Mouse (Mus musculus) gastrocnemius, postnatal 10 days (tissue): Measurements from ENCODE around the gene Sp7. TPM values are rescaled to one million over a fixed set of nuclear protein-coding genes. Genes with fewer than 3 reads are reported as not detected.
A peak's percentile ranks its signal among the peaks of the same experiment; 100 is the strongest.
"Not testable (repeated sequence)": the region's sequence is repeated elsewhere in the genome, so short reads cannot be mapped to it uniquely, and the experiment has no call there.

Experiments
- DNase-seq: peaks from one replicate; pipeline ENCODE4 v3.0.0; 2021; ENCODE audit warnings: mixed read lengths
- total RNA-seq, 2 experiments: library from RNA; stranded (reverse); gene quantifications; 2 replicates each; pipeline ENCODE4 v1.2.3; 2021

Gene Sp7
- total RNA-seq, 2 experiments from 2014 or later: 0.14 to 7.4 TPM

DNA sequence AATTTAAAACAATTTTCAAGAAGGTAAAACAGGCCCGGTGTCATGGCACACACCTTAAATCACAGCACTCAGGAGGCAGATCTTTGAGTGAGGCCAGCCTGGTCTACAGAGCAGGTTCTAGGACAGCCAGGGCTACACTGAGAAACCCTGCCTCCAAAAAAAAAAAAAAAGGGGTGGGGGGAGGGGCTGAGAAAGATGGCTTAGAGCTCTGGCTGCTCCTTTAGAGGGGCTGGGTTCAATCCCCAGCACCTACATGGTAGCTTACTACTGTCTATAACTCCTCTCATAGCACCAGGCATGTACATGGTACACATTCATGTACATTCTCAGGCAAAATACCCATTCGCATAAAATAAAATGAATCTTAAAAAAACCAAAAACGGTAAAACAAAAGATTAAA is 22.5 kb downstream of the Sp7 start:
- no peak for DNase-seq

DNA sequence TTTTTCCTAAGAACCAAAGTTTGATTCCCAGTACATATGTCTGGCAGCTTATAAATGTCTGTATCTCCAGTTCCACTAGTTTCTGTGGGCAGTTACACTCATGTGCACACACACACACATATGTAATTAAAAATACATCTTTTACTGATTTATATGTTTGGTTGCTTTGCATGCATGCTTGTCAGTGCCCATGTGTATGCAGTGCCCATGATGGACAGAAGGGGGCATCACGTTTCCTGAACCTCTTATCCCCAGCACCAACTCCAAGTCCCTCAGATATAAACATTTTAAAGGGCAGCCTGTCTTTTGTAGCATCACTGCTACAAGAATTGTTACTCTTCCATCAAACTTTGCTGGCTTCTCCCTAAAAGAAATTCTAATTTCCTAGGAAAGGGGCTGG is 25.4 kb downstream of the Sp7 start:
- peak; percentile 36 for DNase-seq

DNA sequence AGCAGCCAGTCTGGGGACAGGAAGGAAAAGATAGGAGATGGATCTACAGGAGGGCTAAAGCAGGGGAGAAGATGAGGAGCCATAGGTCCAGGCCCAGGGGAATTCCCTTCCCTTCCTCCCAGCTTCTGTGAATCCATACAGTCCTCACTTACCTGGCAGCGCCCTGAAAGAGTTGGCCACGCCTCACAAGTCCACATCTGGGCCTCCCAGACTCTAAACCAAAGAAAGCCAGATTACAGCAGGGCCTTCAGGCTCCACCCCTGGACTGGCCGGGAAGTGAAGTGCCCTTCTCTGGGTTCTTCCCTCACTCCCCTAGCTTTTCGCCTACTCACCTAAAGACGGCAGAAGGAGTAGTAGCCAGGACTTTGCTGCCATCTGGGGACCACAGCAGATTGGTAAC is 27.4 kb downstream of the Sp7 start:
- no peak for DNase-seq

DNA sequence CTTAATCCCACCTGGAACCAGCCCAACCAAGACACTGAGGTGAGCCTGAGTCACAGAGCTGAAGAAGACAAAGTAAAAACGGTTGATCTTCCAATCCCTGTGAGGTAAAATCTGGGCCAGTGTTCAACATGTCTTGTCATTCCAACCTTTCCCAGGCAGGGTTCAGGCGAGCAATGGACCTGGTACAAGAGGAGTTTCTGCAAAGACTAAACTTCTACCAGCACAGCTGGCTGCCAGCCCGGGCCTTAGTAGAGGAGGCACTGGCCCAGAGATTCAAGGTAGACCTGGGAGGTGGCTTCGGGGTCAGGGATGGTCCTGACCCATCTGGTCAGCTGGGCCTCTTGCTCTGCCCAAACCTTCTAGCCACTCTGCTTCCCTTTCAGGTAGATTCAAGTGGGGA is 30.0 kb downstream of the Sp7 start:
- no peak for DNase-seq

DNA sequence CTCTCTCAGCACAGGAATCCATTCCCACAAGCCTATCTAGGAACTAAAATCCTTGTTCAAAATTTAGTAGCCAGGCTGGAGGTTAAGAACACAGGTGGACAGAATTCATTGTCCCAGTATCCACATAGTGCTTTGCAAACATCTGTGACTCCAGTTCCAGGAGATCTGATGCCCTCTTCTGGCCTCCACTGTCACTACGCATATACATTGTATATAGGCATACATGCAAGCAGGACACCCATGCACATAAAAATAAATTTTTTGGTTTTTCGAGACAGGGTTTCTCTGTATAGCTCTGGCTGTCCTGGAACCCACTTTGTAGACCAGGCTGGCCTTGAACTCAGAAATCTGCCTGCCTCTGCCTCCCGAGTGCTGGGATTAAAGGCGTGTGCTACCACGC is 31.1 kb downstream of the Sp7 start:
- DNase-seq: not testable (repeated sequence)

DNA sequence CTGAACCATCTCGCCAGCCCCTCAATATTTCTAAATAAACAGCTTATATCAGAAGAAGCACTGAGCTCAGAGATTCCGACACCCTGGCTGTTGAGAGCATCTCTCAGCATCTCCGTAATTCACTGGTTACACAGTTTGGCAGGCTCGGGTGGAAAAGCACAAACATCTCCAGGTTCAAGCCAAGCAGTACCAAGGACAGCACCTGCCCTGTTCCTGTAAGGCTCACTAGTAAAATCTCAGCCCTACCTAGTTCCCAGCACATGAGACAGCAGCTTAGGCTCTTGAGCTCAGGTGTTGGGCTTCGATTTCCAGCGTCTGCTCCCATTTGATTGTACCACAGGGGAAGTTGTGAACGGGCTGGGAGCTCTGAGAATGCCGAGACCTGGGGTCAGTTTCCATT is 31.7 kb downstream of the Sp7 start:
- no peak for DNase-seq

DNA sequence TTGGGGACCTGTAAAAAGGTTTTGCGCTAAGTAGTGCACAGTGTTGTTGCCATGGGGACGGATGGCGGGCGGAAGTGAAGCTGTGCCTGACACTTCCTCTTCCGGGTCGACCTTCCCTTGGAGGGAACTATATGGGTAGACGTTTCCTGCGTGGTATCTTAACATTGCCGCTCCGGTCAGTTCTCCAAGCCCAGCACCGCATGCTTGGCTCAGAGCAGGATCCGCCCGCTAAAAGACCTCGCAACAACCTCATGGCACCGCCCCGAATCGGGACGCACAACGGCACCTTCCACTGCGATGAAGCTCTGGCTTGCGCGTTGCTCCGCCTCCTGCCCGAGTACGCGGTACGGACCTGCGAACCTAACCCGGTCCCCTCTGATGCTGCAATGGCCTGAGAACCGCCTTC is 35.4 kb downstream of the Sp7 start, which contains the start of gene Myg1:
Gene Myg1 (plus strand): TSS at position 100 of the 406 bp plus-strand sequence.
- peak; percentile 75 for DNase-seq

DNA sequence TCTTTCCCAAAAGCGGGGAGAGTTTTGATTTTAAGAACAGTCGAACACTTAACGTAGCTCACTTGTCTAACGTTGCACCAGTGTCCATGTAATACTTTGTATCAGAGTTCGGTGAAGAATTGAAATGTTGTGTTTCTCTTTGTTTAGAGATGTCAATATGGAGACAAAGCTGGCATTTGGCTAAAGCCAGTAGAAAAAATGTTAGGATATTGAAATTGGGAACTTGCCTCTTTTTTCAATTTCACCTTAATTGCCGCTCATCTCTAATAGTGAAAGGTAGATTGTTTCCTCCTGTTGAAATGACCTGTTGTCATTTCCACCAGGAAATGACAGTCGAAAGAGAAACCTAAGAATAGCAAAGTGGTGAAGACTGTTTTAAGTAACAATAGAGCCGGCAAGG is 40.1 kb downstream of the Sp7 start:
- no peak for DNase-seq

DNA sequence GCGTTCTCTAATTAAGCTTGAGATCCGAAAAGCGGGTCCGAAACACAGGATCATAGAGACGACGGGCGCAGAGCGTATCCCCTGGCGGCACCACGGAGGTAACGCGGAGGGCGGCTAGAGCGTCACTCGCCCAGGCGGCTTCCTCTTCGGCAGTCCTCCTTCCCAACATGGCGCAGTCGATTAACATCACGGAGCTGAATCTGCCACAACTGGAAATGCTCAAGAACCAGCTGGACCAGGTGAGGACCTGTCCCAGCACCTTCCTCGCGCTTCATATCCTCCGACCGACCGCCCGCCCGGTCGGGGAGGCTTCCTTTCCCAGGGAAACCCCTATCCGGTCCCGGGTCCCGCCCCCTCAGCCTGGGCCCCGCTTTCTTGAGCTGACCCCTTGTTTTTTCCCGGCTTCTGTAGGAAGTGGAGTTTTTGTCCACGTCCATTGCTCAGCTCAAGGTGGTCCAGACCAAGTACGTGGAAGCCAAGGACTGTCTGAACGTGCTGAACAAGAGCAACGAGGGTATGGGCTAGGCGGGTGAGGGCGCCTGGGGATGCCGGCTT is 40.9 kb downstream of the Sp7 start, which contains the start of gene Pfdn5:
Gene Pfdn5 (plus strand): TSS at position 95 of the 555 bp plus-strand sequence.
- DNase-seq: peak; percentile 82

DNA sequence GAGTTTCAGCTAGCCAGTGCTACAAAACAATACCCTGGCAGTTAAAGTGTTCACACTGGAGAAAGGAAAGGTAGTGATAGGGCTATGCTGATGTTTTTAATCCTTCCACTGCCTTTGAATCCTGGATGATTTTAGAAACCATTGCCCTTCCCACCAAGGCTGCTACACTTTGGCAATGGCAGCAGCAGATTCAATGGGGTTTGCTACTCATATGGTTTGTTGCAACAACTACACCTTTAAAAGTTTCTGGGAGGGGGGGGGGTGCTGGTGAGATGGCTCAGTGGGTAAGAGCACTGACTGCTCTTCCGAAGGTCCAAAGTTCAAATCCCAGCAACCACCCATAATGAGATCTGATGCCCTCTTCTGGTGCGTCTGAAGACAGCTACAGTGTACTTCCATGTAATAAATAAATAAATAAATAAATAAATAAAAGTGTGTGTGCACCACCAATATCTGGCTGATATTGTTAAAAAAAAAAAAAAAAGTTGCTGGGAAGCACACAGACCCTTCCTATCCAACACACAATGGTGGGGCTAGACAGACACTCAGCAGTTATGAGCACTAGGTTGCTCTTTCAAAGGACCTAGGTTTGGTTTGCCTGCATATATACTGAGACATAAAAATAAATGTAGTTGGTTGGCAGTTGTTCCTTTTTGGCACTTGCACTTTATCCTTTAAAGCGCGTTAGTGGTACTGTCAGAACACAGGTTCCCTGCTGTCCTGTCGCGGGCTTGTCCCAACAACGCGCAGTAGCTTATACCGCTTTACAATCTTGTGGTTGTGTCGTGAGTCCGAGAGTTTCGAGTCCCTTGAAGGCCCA is 42.1 kb downstream of the Sp7 start:
- DNase-seq: no peak

DNA sequence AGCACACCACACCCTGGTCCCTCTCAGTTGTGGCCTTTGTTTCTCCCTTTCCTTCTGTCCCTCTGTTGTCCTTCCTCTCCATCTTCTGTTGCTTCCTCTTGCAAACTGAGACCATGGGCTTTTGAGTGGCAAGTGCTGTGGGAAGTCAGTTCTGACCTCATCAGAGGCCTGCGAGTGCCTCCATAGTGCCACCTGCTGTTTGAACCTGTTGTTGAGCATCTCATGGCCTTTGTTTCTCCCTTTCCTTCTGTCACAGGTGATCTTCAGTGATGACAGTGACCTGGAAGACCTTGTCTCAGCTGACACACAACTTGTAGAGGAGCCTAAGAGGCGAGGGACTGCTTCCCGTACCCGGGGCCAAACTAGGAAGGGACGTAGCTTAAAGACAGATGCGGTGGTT is 50.7 kb downstream of the Sp7 start:
- peak; percentile 50 for DNase-seq

DNA sequence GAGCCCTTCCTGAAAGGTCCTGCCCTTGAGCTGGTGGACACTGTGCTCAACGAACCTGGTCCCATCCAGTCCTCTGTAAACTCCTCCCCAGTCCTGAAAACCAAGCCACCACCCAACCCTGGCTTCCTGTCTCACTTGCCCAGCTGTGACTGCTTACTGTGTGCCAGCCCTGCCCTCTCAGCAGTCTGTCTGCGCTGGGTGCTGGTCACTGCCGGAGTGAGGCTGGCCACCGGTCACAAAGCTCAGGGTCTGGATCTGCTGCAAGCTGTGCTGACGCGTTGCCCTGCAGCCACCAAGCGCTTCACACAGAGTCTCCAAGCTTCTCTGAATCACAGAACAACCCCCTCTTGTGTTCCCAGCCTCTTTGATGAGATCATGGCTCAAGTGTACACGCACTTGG is 51.7 kb downstream of the Sp7 start:
- no peak for DNase-seq

DNA sequence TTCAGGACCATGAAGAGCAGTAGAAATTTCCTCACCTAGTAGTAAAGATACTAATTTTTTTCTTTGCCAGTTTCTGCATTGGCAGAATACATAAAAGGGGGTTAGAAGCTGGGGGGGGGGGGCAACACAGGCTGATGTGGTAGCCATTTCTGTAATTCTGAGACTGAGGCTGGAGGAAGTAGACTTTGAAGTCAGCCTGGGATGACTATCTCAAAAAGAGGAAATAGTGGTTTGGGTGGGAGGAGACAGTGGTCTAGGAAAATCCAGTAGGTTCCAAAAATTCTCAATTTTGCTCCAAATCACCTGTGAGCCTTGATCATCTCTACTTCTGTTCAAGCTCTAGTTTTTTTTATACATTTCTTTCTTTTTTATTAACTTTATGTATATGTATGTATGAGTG is 55.5 kb downstream of the Sp7 start:
- no peak for DNase-seq

DNA sequence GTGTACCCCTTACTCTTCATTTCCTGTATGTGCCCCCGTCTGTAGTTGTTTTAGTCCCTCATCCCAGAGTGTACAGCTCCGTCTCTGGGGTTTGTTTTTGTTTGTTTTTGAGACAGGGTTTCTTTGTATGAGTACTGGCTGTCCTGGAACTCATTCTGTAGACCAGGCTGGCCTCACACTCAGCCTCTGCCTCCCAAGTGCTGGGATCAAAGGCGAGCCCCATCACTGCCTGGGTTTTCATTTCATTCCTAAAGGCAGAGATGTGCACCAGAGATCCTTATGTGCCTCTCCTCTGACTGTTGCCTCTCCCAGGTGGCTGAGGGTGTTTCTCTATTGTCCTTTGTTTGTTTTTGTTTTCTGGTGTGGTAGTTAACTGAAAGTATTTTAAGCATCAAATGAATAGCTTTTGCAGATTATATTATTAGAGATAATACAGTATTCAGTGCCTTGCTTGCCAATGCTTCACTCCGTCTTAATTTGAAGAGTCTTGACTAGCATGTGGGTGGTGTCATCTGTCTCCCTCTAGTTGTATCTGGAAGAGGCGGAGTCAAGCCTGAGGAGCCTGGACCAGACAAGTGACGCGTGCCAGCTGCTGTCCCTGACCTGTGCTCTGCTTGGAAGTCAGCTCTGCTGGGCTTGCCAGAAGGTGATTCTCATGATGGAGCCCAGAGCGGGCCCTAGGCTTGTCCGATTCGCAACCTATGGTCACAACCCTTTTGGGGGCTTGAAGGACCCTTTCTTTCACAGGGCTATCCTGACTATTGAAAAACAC is 56.7 kb downstream of the Sp7 start:
- DNase-seq: no peak

DNA sequence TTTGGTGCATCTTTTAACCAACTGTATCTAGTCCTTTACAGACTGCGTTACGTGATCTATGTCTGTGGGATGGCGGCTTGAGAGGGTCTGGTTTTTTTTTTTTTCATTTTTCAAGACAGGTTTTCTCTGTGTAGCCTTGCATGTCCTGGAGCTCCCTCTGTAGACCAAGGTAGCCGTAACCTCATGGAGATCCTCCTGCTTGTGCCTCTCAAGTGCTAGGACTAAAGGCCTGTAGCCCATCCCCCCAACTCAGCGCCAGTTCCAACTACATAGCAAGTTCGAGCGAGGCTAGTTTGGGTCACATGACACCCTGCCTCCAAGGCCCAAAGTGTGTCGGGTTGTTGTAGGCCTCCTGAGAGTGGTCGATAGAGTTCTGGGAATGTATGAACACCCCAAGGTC is 58.3 kb downstream of the Sp7 start:
- DNase-seq: no peak

Other genes starting within 250 kb of the Sp7 start
- gene Spryd3, start 230.9 kb downstream of the Sp7 start, total RNA-seq: 10 to 100 TPM; 14.2 to 14.8 TPM
- 10 to 100 TPM; 66.0 to 77.5 TPM for gene Igfbp6, start 222.8 kb downstream of the Sp7 start, total RNA-seq
- gene Soat2, start 216.7 kb downstream of the Sp7 start, total RNA-seq: under 1 TPM; 0.14 to 0.27 TPM
- gene Zfp740, start 163.9 kb downstream of the Sp7 start, total RNA-seq: 10 to 100 TPM; 42.8 to 52.6 TPM
- gene Csad, start 162.5 kb downstream of the Sp7 start, total RNA-seq: 10 to 100 TPM; 23.9 to 25.5 TPM
- 1 to 10 TPM in 1 of 2 experiments, under 1 TPM in 1; 0.59 to 1.3 TPM for gene Itgb7, start 135.2 kb downstream of the Sp7 start, total RNA-seq
- gene Rarg, start 109.7 kb downstream of the Sp7 start, total RNA-seq: 10 to 100 TPM; 12.4 to 22.2 TPM
- not detected for gene Gm9918, start 96.6 kb downstream of the Sp7 start, total RNA-seq
- gene Mfsd5, start 87.7 kb downstream of the Sp7 start, total RNA-seq: 10 to 100 TPM; 16.1 to 17.6 TPM
- 1 to 10 TPM; 5.3 to 7.8 TPM for gene Espl1, start 70.9 kb downstream of the Sp7 start, total RNA-seq
- 100 to 1,000 TPM; 278 to 289 TPM for gene Pfdn5, start 41.1 kb downstream of the Sp7 start, total RNA-seq
- gene Myg1, start 35.5 kb downstream of the Sp7 start, total RNA-seq: 10 to 100 TPM; 18.7 to 20.8 TPM
- 10 to 100 TPM in 1 of 2 experiments, 1 to 10 TPM in 1; 7.8 to 11.1 TPM for gene Aaas, start 16.4 kb downstream of the Sp7 start, total RNA-seq
- gene Sp1, start 39.0 kb upstream of the Sp7 start, total RNA-seq: 10 to 100 TPM; 32.9 to 43.2 TPM
- gene Amhr2, start 78.2 kb upstream of the Sp7 start, total RNA-seq: 1 to 10 TPM; 4.1 to 5.8 TPM
- gene Prr13, start 91.8 kb upstream of the Sp7 start, total RNA-seq: 10 to 100 TPM; 11.3 to 14.5 TPM
- 100 to 1,000 TPM; 476 to 508 TPM for gene Pcbp2, start 103.4 kb upstream of the Sp7 start, total RNA-seq
- not detected for gene Gm10337, start 136.5 kb upstream of the Sp7 start, total RNA-seq
- 1 to 10 TPM; 3.8 to 4.9 TPM for gene Map3k12, start 149.9 kb upstream of the Sp7 start, total RNA-seq
- gene Tarbp2, start 151.0 kb upstream of the Sp7 start, total RNA-seq: 10 to 100 TPM; 45.7 to 49.2 TPM
- gene Npff, start 157.8 kb upstream of the Sp7 start, total RNA-seq: 1 to 10 TPM; 1.2 to 3.4 TPM